Comparison of ENCODE assay signal across 12 mouse cellular contexts in the genomic region with DNA sequence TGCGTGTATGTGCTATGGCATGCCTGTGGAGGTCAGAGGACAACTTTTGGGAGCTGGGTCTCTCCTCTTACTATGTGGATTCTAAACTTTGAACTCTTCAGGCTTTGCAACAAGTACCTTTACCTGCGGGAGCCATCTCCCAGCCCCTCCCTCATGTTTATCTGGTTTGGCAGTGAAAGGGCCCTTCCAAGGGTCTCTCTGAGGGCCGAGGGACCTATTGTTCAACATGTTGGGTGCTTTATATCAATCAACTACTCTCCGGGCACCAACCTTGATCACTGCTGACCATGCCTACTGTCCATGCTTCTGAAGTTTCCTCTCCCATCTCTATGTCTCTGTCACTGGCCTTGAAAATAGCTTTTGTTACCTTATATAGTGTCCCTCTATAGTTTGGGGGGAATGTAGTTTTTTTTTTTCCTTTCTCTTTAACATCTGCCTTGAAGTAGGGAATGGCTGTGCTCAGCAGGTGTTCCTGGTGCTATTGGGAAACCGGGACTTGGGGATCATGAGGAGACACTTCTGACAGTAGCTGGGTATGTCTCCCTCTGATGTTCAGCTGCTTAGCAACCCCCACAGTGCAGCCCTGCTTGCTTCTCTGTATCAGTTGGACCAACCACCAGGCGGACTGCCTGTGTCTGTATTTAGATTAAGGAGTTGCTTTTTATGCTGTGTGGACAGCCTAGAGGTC.
DNase-seq lines count a peak whose midpoint lies in the region; ATAC-seq and TF ChIP-seq lines count a peak whose summit lies in the region.
"Had no signal": no experiment of that assay in that cellular context is flagged by ENCODE, and none has a peak within 500 bp of the region (broad histone marks: within the 10 kb centered on the region; RNA-seq: fewer than 3 reads in every experiment).

No protein-coding gene starts in this region.

- DNase-seq in heart, postnatal 14 days = no peak
- no peak for DNase-seq in kidney, adult 18-20 months
- peak; percentile 49 for DNase-seq in brain, embryonic 14.5 days (ENCODE audit: low read depth)
- no peak for DNase-seq in thymus, postnatal 10 days (ENCODE audit: low spot score in 2 of 2)
- DNase-seq: adrenal gland, postnatal 36 days; cerebellum, postnatal 36 days; gastrocnemius, postnatal 25 days had no signal

- TF ChIP-seq POLR2A in brain, embryonic 14.5 days (IDR thresholded peaks at IDR 0.05; ENCODE audit: borderline replicate concordance, extremely low read depth, insufficient read depth, insufficient read length, poor library complexity, severe bottlenecking) = no peak

- TF ChIP-seq CTCF in brain, embryonic 14.5 days (IDR thresholded peaks at IDR 0.05; ENCODE audit: borderline replicate concordance, extremely low read depth, insufficient read depth, insufficient read length) = no peak

- intact Hi-C loops in heart, postnatal 14 days (cut with DNase I) = no loop called here

- H3K27me3 ChIP-seq in heart, embryonic 13.5 days (replicated peaks) = peaks cover 31% of the 10 kb centered on the region
- H3K27me3 ChIP-seq in kidney, embryonic 16.5 days (ENCODE audit: insufficient read depth, low read length) = peaks cover 7% of the 10 kb centered on the region
- H3K27me3 ChIP-seq in liver, embryonic 16.5 days (ENCODE audit: control insufficient read depth, insufficient read depth, low read depth, low read length) = no peaks in the 10 kb centered on the region

- no peak for ATAC-seq in heart, embryonic 13.5 days (ENCODE audit: extremely low read depth, insufficient number of reproducible peaks, low FRiP score, low TSS enrichment)
- no peak for ATAC-seq in kidney, embryonic 16.5 days (ENCODE audit: low FRiP score, low TSS enrichment)
- peak; percentile 32; the same call in 1 of the 2 replicates for ATAC-seq in liver, embryonic 16.5 days (ENCODE audit: low read depth)

- H3K4me1 ChIP-seq in heart, embryonic 13.5 days = peaks cover 76% of the 10 kb centered on the region
- H3K4me1 ChIP-seq in kidney, embryonic 16.5 days (ENCODE audit: insufficient read depth, low read length) = peaks cover 27% of the 10 kb centered on the region
- no peaks in the 10 kb centered on the region for H3K4me1 ChIP-seq in liver, embryonic 16.5 days (ENCODE audit: control insufficient read depth, low read depth, low read length)

- H3K4me2 ChIP-seq in heart, embryonic 13.5 days = peak overlapping the region; percentile 38
- H3K4me2 ChIP-seq in kidney, embryonic 16.5 days (replicated peaks; ENCODE audit: low read depth, low read length) = 0 out of 2 replicates have a peak overlapping the region, but pooled peaks have one; percentile 29
- no peak overlapping the region for H3K4me2 ChIP-seq in liver, embryonic 16.5 days (ENCODE audit: low read depth, low read length)
- H3K4me2 ChIP-seq: neural tube, embryonic 12.5 days had no signal

- H3K27ac ChIP-seq in heart, embryonic 13.5 days (replicated peaks) = no peak overlapping the region
- H3K27ac ChIP-seq in kidney, embryonic 16.5 days (ENCODE audit: low read length) = no peak overlapping the region
- no peak overlapping the region for H3K27ac ChIP-seq in liver, embryonic 16.5 days (ENCODE audit: low read length)
- H3K27ac ChIP-seq: neural tube, embryonic 12.5 days had no signal

- no peaks in the 10 kb centered on the region for H3K36me3 ChIP-seq in heart, embryonic 13.5 days
- H3K36me3 ChIP-seq in kidney, embryonic 16.5 days (ENCODE audit: insufficient read depth, low read length) = no peaks in the 10 kb centered on the region
- H3K36me3 ChIP-seq in liver, embryonic 16.5 days (ENCODE audit: control insufficient read depth, insufficient read depth) = no peaks in the 10 kb centered on the region
- H3K36me3 ChIP-seq: G1E; neural tube, embryonic 12.5 days had no signal

- no peak overlapping the region for H3K4me3 ChIP-seq in heart, embryonic 13.5 days
- no peak overlapping the region for H3K4me3 ChIP-seq in kidney, embryonic 16.5 days (ENCODE audit: low read length)
- H3K4me3 ChIP-seq in liver, embryonic 16.5 days (ENCODE audit: low read depth, low read length) = no peak overlapping the region
- H3K4me3 ChIP-seq: neural tube, embryonic 12.5 days had no signal

- no peaks in the 10 kb centered on the region for H3K9me3 ChIP-seq in heart, embryonic 13.5 days
- no peaks in the 10 kb centered on the region for H3K9me3 ChIP-seq in kidney, embryonic 16.5 days (ENCODE audit: low read length)
- no peaks in the 10 kb centered on the region for H3K9me3 ChIP-seq in liver, embryonic 16.5 days (replicated peaks; ENCODE audit: control insufficient read depth, low read length)
- H3K9me3 ChIP-seq: G1E; neural tube, embryonic 12.5 days had no signal

- H3K9ac ChIP-seq in heart, embryonic 13.5 days = no peak overlapping the region
- no peak overlapping the region for H3K9ac ChIP-seq in kidney, embryonic 16.5 days (replicated peaks; ENCODE audit: low read length)
- no peak overlapping the region for H3K9ac ChIP-seq in liver, embryonic 16.5 days (ENCODE audit: low read depth, low read length)
- H3K9ac ChIP-seq: neural tube, embryonic 12.5 days had no signal

- 16% methylated on average over 6 of the region's 6 CpGs for WGBS in heart, embryonic 13.5 days
- 21% methylated on average over 6 of the region's 6 CpGs for WGBS in kidney, embryonic 16.5 days
- WGBS in liver, embryonic 16.5 days (ENCODE audit: insufficient replicate concordance) = 28% methylated on average over 6 of the region's 6 CpGs
